Mouse (Mus musculus) liver, postnatal 0 days (tissue): ENCODE measurements around the gene Saxo1.

Source experiments
- CTCF ChIP-seq: sonication (generic); IDR thresholded peaks from 2 replicates; pipeline ENCODE4 v1.5.1; 2016; ENCODE audit warnings: antibody characterized with exemption, low read depth
- EP300 ChIP-seq: IDR thresholded peaks from 2 replicates; pipeline ENCODE4 v1.6.1; 2016; ENCODE audit warnings: antibody characterized with exemption, low read depth, mild to moderate bottlenecking

DNA sequence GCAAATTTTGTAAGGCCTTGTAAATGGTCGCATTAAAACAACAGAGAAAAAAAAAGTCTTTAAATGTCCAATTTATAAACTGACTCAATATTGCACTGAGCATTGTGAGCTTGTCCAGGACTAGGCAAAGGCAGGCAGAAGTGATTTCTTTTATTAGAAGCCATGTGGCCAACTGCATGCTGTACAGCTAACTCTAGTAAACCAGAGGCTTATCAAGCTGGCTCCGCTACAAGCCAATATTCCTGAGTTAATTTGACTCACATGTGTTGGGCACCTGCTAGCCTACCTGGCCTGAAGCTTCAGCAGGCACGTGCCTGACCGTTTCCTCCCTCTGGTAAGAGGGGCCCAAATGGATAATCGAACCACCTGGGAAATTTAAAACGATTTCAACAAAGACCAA is 162.5 kb downstream of the Saxo1 start:
- TF ChIP-seq CTCF (no peak), EP300 (no peak)
